Mouse (Mus musculus) ES-E14 (cell line): ENCODE measurements around the gene Tmem132e.

ENCODE experiments used
- CHD2 ChIP-seq: IDR thresholded peaks from 2 replicates; pipeline ENCODE4 v1.6.1; 2014; ENCODE audit warnings: mild to moderate bottlenecking, low read depth, low read length, inconsistent platforms
- ZNF384 ChIP-seq: IDR thresholded peaks from 2 replicates; pipeline ENCODE4 v1.6.1; 2012; ENCODE audit warnings: low read depth, low read length, inconsistent platforms

GRCm38 (mm10) chr11:82418337-82419041, 29.8 kb downstream of the Tmem132e start:
- no peak for TF ChIP-seq CHD2
- TF ChIP-seq ZNF384: no peak
